Mouse (Mus musculus): ENCODE measurements around the gene Ostf1.

Ostf1 gene

DNA sequence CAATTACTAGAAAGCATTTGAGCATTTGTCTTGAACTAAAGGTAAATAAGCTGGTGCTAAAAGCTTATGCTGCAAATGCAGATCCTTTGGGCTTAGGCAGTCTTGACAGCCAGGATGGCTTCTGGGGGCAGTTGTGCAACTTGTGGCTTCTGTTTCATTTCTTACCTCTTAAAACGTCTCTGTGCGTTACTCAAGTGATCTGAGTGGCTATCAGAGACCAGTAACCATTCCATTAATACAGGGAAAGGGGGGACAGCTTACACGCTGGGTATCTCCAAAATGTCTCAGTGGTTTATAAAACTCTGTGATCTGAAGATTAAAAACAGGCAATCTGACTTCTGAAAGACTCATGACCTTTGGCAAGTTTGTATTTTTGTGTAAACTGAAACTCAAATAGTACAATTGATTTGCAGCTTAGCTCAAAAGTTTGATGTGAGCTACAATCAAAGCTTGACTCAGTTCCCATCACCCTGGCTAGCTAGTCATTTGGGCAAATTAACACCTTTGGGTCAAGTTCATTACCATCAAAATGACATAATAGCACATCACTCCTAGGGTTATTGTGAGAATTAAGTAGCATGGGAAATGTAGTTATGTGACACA is 62.7 kb downstream of the Ostf1 start:
- DNase-seq (ENCODE audit: low read depth, low spot score): no peak

GRCm38 (mm10) chr19:18567936-18568827 is 63.4 kb downstream of the Ostf1 start:
- no peak for DNase-seq (ENCODE audit: low read depth, low spot score)

- no peak for DNase-seq (ENCODE audit: low read depth, low spot score)
These were observed 64.1 kb downstream of the Ostf1 start for GRCm38 (mm10) chr19:18567501-18567900.

- no peak for DNase-seq (ENCODE audit: low read depth, low spot score)
These were observed 73.9 kb downstream of the Ostf1 start for GRCm38 (mm10) chr19:18557708-18558107.

GRCm38 (mm10) chr19:18555645-18556044 is 76.0 kb downstream of the Ostf1 start:
- DNase-seq (ENCODE audit: low read depth, low spot score): no peak

DNA sequence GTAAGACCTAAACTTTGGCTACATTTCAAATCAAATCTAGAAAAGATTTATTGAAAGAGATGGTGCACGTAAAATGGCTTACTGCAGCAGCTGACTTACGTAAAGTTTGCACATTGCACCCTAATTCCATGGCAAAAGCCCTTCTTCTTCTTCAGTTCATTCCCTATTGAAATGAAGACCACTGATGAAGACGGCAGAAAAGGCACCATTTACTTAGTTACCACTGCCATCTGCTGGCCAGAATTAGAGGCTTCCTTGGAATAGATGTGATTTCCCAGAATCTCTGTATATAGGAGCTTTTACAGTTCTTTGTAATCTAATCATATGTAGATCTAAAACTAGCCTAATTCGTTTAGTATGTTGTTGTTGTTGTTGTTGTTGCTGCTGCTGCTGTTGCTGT is 83.0 kb downstream of the Ostf1 start:
- peak; percentile 13 for DNase-seq (ENCODE audit: low read depth, low spot score)
